Mouse (Mus musculus) liver, postnatal 0 days (tissue): ENCODE results near the gene Steap1. TPM values are rescaled to one million over a fixed set of nuclear protein-coding genes. Genes with fewer than 3 reads are reported as not detected.

Source experiments
- ATAC-seq: fragments of 200-750 bp; cut with Nextera tagmentation; 2 replicates; pipeline ENCODE4 v1.8.0; 2017; ENCODE audit warnings: mild to moderate bottlenecking, moderate library complexity
- DNase-seq: peaks from one replicate; pipeline ENCODE4 v3.0.0-alpha.2; 2016
- H3K27ac ChIP-seq: fragments of 300-500 bp; sonication (generic); 2 replicates; pipeline ENCODE4 v1.5.1; 2014; ENCODE audit warnings: antibody characterized with exemption, moderate library complexity, mild to moderate bottlenecking, low read depth
- H3K27me3 ChIP-seq: fragments of 300-500 bp; sonication (generic); 2 replicates; pipeline ENCODE4 v1.6.1; 2014; ENCODE audit warnings: low read length, control low read depth, mixed read lengths; ENCODE audit not compliant: insufficient read depth
- H3K36me3 ChIP-seq: fragments of 300-500 bp; sonication (generic); replicated peaks from 2 replicates; pipeline ENCODE4 v1.6.1; 2014; ENCODE audit warnings: mild to moderate bottlenecking, control low read depth, low read length, moderate library complexity, mixed read lengths; ENCODE audit not compliant: insufficient read depth
- H3K4me1 ChIP-seq: fragments of 300-500 bp; sonication (generic); 2 replicates; pipeline ENCODE4 v1.6.1; 2014; ENCODE audit warnings: antibody characterized with exemption, mild to moderate bottlenecking, control low read depth; ENCODE audit not compliant: insufficient read depth
- H3K4me2 ChIP-seq: fragments of 300-500 bp; sonication (generic); 2 replicates; pipeline ENCODE4 v1.6.1; 2014; ENCODE audit warnings: low read depth, mild to moderate bottlenecking, low read length, moderate library complexity, mixed read lengths
- H3K4me3 ChIP-seq: fragments of 300-500 bp; sonication (generic); 2 replicates; pipeline ENCODE4 v1.5.1; 2014; ENCODE audit warnings: low read depth, low read length
- H3K9ac ChIP-seq: fragments of 300-500 bp; sonication (generic); replicated peaks from 2 replicates; pipeline ENCODE4 v1.6.1; 2014; ENCODE audit warnings: mild to moderate bottlenecking, moderate library complexity
- H3K9me3 ChIP-seq: fragments of 300-500 bp; sonication (generic); 2 replicates; pipeline ENCODE4 v1.6.1; 2016; ENCODE audit warnings: mild to moderate bottlenecking, control low read depth, low read length, mixed read lengths
- CTCF ChIP-seq: sonication (generic); IDR thresholded peaks from 2 replicates; pipeline ENCODE4 v1.5.1; 2016; ENCODE audit warnings: antibody characterized with exemption, low read depth
- EP300 ChIP-seq: IDR thresholded peaks from 2 replicates; pipeline ENCODE4 v1.6.1; 2016; ENCODE audit warnings: antibody characterized with exemption, low read depth, mild to moderate bottlenecking
- WGBS: fragments of 180-500 bp; shearing (Covaris S2); extraction: QIAGEN DNeasy Blood & Tissue Kit; methylation state at CpG from one replicate; pipeline ENCODE4 v1.1.7; 2014; ENCODE audit not compliant: insufficient replicate concordance; 5-methylcytosine and 5-hydroxymethylcytosine counted together
- polyA plus RNA-seq: library from polyadenylated mRNA; unstranded; fragments of >200 nt; fragmentation: Nextera tagmentation; extraction: Ambion mirVana; gene quantifications from 2 replicates; pipeline ENCODE4 v1.2.1, GENCODE M21; 2015

Gene Steap1
- polyA plus RNA-seq, 1 experiment from 2014 or later: 1.9 TPM

- H3K27ac ChIP-seq: no peak overlapping the region
- no peaks in the 10 kb centered on the region for H3K9me3 ChIP-seq
- no peak overlapping the region for H3K4me3 ChIP-seq
- no peaks in the 10 kb centered on the region for H3K36me3 ChIP-seq
- H3K9ac ChIP-seq: no peak overlapping the region
- ATAC-seq: no peak
- DNase-seq: no peak
- TF ChIP-seq CTCF (no peak), EP300 (no peak)
- no peaks in the 10 kb centered on the region for H3K27me3 ChIP-seq
- H3K4me1 ChIP-seq: no peaks in the 10 kb centered on the region
- WGBS: 62% methylated on average over 2 of the region's 2 CpGs
- no peak overlapping the region for H3K4me2 ChIP-seq
Measured at GRCm38 (mm10) chr5:5732858-5733257, 16.3 kb downstream of the Steap1 start.

GRCm38 (mm10) chr5:5732208-5732607, 16.9 kb downstream of the Steap1 start:
- WGBS: 84% methylated on average over 3 of the region's 3 CpGs
- TF ChIP-seq EP300 (no peak), CTCF (no peak)
- Histone ChIP-seq H3K36me3 (no peaks in the 10 kb centered on the region), H3K4me3 (no peak overlapping the region), H3K27me3 (no peaks in the 10 kb centered on the region), H3K9ac (no peak overlapping the region), H3K27ac (no peak overlapping the region), H3K9me3 (no peaks in the 10 kb centered on the region), H3K4me2 (no peak overlapping the region), H3K4me1 (no peaks in the 10 kb centered on the region)
- no peak for ATAC-seq
- no peak for DNase-seq

- Histone ChIP-seq H3K4me2 (no peak overlapping the region), H3K4me3 (no peak overlapping the region), H3K4me1 (no peaks in the 10 kb centered on the region), H3K36me3 (no peaks in the 10 kb centered on the region), H3K27ac (no peak overlapping the region), H3K27me3 (no peaks in the 10 kb centered on the region), H3K9ac (no peak overlapping the region), H3K9me3 (no peaks in the 10 kb centered on the region)
- no peak for TF ChIP-seq CTCF
- no peak for TF ChIP-seq EP300
- WGBS: 79% methylated on average over 4 of the region's 4 CpGs
- ATAC-seq: no peak
- no peak for DNase-seq
Measured at GRCm38 (mm10) chr5:5729904-5730303, 19.2 kb downstream of the Steap1 start.

DNA sequence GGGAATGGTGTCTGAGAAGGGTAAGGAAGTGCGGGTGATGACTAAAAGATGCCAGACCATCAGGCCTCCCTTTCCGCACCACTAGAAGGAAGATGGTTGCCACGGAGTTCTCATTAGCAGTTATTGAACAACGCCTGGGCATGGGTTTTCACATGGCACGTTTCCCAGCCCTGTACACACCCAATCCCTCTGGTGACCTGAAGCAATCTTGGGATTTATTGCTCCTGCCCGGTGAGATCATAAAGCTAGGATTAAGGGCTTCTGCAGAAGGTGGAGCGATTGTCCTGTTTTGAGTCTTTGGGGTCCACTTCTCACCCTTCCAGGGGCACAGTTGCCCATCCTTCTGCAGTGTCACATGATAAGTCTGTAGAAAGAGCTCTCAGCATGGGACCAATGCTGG, 26.9 kb downstream of the Steap1 start:
- no peaks in the 10 kb centered on the region for H3K36me3 ChIP-seq
- H3K9me3 ChIP-seq: no peaks in the 10 kb centered on the region
- DNase-seq (no peak), ATAC-seq (no peak)
- H3K4me2 ChIP-seq: no peak overlapping the region
- no peak overlapping the region for H3K9ac ChIP-seq
- no peak overlapping the region for H3K4me3 ChIP-seq
- H3K4me1 ChIP-seq: no peaks in the 10 kb centered on the region
- no peak overlapping the region for H3K27ac ChIP-seq
- H3K27me3 ChIP-seq: no peaks in the 10 kb centered on the region
- WGBS: 84% methylated on average over 7 of the region's 7 CpGs
- TF ChIP-seq EP300: no peak
- TF ChIP-seq CTCF: no peak

DNA sequence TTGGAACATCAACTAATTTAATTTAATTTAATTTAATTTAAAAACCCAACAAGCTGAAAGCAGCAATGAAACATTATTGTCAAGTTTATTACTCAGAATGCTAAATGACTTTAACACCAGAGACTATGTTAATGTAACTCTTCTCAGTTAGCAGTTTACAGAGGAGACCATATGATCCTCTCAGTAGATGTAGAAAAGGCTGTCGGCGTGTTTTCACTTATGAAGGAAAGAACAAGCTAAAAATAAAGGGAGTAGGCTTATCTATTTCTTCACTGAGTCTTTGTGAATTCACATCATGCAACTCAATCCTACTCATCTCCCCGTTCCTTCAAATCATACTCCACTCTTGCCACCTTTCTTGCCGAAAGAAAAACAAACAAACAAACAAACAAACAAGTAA, 38.1 kb downstream of the Steap1 start:
- Histone ChIP-seq H3K4me3 (no peak overlapping the region), H3K9me3 (no peaks in the 10 kb centered on the region), H3K36me3 (no peaks in the 10 kb centered on the region), H3K4me2 (no peak overlapping the region), H3K9ac (no peak overlapping the region), H3K4me1 (no peaks in the 10 kb centered on the region), H3K27me3 (no peaks in the 10 kb centered on the region), H3K27ac (no peak overlapping the region)
- 71% methylated on average over 4 of the region's 4 CpGs for WGBS
- ATAC-seq (no peak), DNase-seq (no peak)
- TF ChIP-seq EP300 (no peak), CTCF (no peak)

- Histone ChIP-seq H3K27ac (no peak overlapping the region), H3K9ac (no peak overlapping the region), H3K4me2 (no peak overlapping the region), H3K9me3 (no peaks in the 10 kb centered on the region), H3K36me3 (no peaks in the 10 kb centered on the region), H3K4me1 (no peaks in the 10 kb centered on the region), H3K27me3 (no peaks in the 10 kb centered on the region), H3K4me3 (no peak overlapping the region)
- no peak for TF ChIP-seq CTCF
- TF ChIP-seq EP300: no peak
- DNase-seq: no peak
- ATAC-seq: no peak
- WGBS: 72% methylated on average over 13 of the region's 13 CpGs
Measured at GRCm38 (mm10) chr5:5707341-5708278, 41.5 kb downstream of the Steap1 start.
